Mouse (Mus musculus) ovary, adult 2 months (tissue): ENCODE data around the gene Lpar5. TPM values are rescaled to one million over a fixed set of nuclear protein-coding genes. Genes with fewer than 3 reads are reported as not detected.

Experiments used
- polyA plus RNA-seq: library from polyadenylated mRNA; depleted of rRNA; stranded (reverse); fragments of >200 nt; gene quantifications from 2 replicates; pipeline ENCODE4 v1.2.3, GENCODE M21; 2012; rRNA removed

Lpar5 gene
- 5.5 and 5.9 TPM in 2 replicates for polyA plus RNA-seq

GRCm38 (mm10) chr6:125067571-125067995 is at the start of gene Lpar5:
Gene Lpar5 (plus strand): TSS chr6:125067920.

GRCm38 (mm10) chr6:125039533-125040153 is 28.1 kb upstream of the Lpar5 start, which contains the start of gene Ing4:
Gene Ing4 (plus strand): TSS chr6:125039760.

GRCm38 (mm10) chr6:125049678-125050077 is 18.0 kb upstream of the Lpar5 start, which contains the start of gene Acrbp:
Gene Acrbp (plus strand): TSS chr6:125049689.

GRCm38 (mm10) chr6:125095391-125096278 is 27.9 kb downstream of the Lpar5 start, which contains the start of gene Chd4:
Gene Chd4 (plus strand): TSS chr6:125095981.

GRCm38 (mm10) chr6:125131302-125132156 is 63.8 kb downstream of the Lpar5 start, which contains the start of gene Nop2:
Gene Nop2 (plus strand): TSS chr6:125131909.

Other genes with a start within 250 kb of the Lpar5 start
- gene Usp5, start 238.4 kb upstream of the Lpar5 start, polyA plus RNA-seq: 120 TPM in 2 replicates
- 20.9 and 42.3 TPM in 2 replicates for gene Cdca3, start 238.4 kb upstream of the Lpar5 start, polyA plus RNA-seq
- gene Gnb3, start 227.6 kb upstream of the Lpar5 start, polyA plus RNA-seq: 0.98 and 1.0 TPM in 2 replicates
- gene P3h3, start 210.2 kb upstream of the Lpar5 start, polyA plus RNA-seq: 99.7 and 118 TPM in 2 replicates
- gene Gpr162, start 203.9 kb upstream of the Lpar5 start, polyA plus RNA-seq: 3.2 and 3.4 TPM in 2 replicates
- gene Cd4, start 179.7 kb upstream of the Lpar5 start, polyA plus RNA-seq: 1.4 and 1.6 TPM in 2 replicates
- 8.3 and 8.4 TPM in 2 replicates for gene Lag3, start 156.2 kb upstream of the Lpar5 start, polyA plus RNA-seq
- gene Ptms, start 147.8 kb upstream of the Lpar5 start, polyA plus RNA-seq: 2,014 and 3,023 TPM in 2 replicates
- gene Mlf2, start 136.5 kb upstream of the Lpar5 start, polyA plus RNA-seq: 367 and 376 TPM in 2 replicates
- gene Cops7a, start 102.4 kb upstream of the Lpar5 start, polyA plus RNA-seq: 232 and 278 TPM in 2 replicates
- gene Pianp, start 71.2 kb upstream of the Lpar5 start, polyA plus RNA-seq: 5.2 and 10.1 TPM in 2 replicates
- 70.1 and 85.2 TPM in 2 replicates for gene Zfp384, start 58.8 kb upstream of the Lpar5 start, polyA plus RNA-seq
- gene Ing4, start 28.2 kb upstream of the Lpar5 start, polyA plus RNA-seq: 48.6 and 50.5 TPM in 2 replicates
- 18.8 and 27.3 TPM in 2 replicates for gene Acrbp, start 18.2 kb upstream of the Lpar5 start, polyA plus RNA-seq
- 118 and 161 TPM in 2 replicates for gene Chd4, start 28.1 kb downstream of the Lpar5 start, polyA plus RNA-seq
- gene Nop2, start 64.0 kb downstream of the Lpar5 start, polyA plus RNA-seq: 20.9 and 24.3 TPM in 2 replicates
- 52.0 and 67.4 TPM in 2 replicates for gene Iffo1, start 77.3 kb downstream of the Lpar5 start, polyA plus RNA-seq
- gene Gapdh, start 98.5 kb downstream of the Lpar5 start, polyA plus RNA-seq: 2,908 and 2,970 TPM in 2 replicates
- gene Ncapd2, start 123.8 kb downstream of the Lpar5 start, polyA plus RNA-seq: 65.1 and 85.6 TPM in 2 replicates
- gene Mrpl51, start 123.9 kb downstream of the Lpar5 start, polyA plus RNA-seq: 49.6 and 65.4 TPM in 2 replicates
- gene Vamp1, start 147.6 kb downstream of the Lpar5 start, polyA plus RNA-seq: 12.0 and 13.6 TPM in 2 replicates
- gene Tapbpl, start 163.9 kb downstream of the Lpar5 start, polyA plus RNA-seq: 11.3 and 16.8 TPM in 2 replicates
- 0.50 and 0.63 TPM in 2 replicates for gene Cd27, start 169.1 kb downstream of the Lpar5 start, polyA plus RNA-seq
- 6.7 and 7.2 TPM in 2 replicates for gene Tuba3a, start 218.1 kb downstream of the Lpar5 start, polyA plus RNA-seq
- gene Ltbr, start 246.0 kb downstream of the Lpar5 start, polyA plus RNA-seq: 126 and 139 TPM in 2 replicates